Mouse (Mus musculus) midbrain, postnatal 0 days (tissue): ENCODE results near the gene Mab21l1. TPM values are rescaled to one million over a fixed set of nuclear protein-coding genes. Genes with fewer than 3 reads are reported as not detected.
A peak's percentile ranks its signal among the peaks of the same experiment; 100 is the strongest.

Experiments
- ATAC-seq: fragments of 200-750 bp; cut with Nextera tagmentation; 2 replicates; pipeline ENCODE4 v1.8.0; 2017; ENCODE audit warnings: moderate number of reproducible peaks, mild to moderate bottlenecking, moderate TSS enrichment, moderate library complexity; ENCODE audit not compliant: low FRiP score
- DNase-seq: peaks from one replicate; pipeline ENCODE4 v3.0.0-alpha.2; 2015; ENCODE audit warnings: low spot score
- H3K27ac ChIP-seq: fragments of 300-500 bp; sonication (generic); 2 replicates; pipeline ENCODE4 v1.5.1; 2014; ENCODE audit warnings: low read depth, mild to moderate bottlenecking, low read length, mixed read lengths
- H3K27me3 ChIP-seq: fragments of 300-500 bp; sonication (generic); 2 replicates; pipeline ENCODE4 v1.6.1; 2014; ENCODE audit warnings: low read length, control low read depth, mixed read lengths; ENCODE audit not compliant: insufficient read depth
- H3K36me3 ChIP-seq: fragments of 300-500 bp; sonication (generic); 2 replicates; pipeline ENCODE4 v1.6.1; 2014; ENCODE audit warnings: low read length, control low read depth, mixed read lengths; ENCODE audit not compliant: insufficient read depth
- H3K4me1 ChIP-seq: fragments of 300-500 bp; sonication (generic); 2 replicates; pipeline ENCODE4 v1.6.1; 2014; ENCODE audit warnings: mild to moderate bottlenecking, control low read depth, antibody characterized with exemption, low read length, mixed read lengths; ENCODE audit not compliant: insufficient read depth
- H3K4me2 ChIP-seq: fragments of 300-500 bp; sonication (generic); 2 replicates; pipeline ENCODE4 v1.6.1; 2014; ENCODE audit warnings: low read depth, mild to moderate bottlenecking, low read length, mixed read lengths; ENCODE audit not compliant: poor library complexity, severe bottlenecking
- H3K4me3 ChIP-seq: fragments of 300-500 bp; sonication (generic); 2 replicates; pipeline ENCODE4 v1.5.1; 2014; ENCODE audit warnings: low read depth, mild to moderate bottlenecking, low read length, moderate library complexity
- H3K9ac ChIP-seq: fragments of 300-500 bp; sonication (generic); replicated peaks from 2 replicates; pipeline ENCODE4 v1.6.1; 2014; ENCODE audit warnings: mild to moderate bottlenecking, low read length, moderate library complexity, mixed read lengths; ENCODE audit not compliant: poor library complexity, severe bottlenecking
- H3K9me3 ChIP-seq: fragments of 300-500 bp; sonication (generic); 2 replicates; pipeline ENCODE4 v1.6.1; 2016; ENCODE audit warnings: low read length, control low read depth
- CTCF ChIP-seq: IDR thresholded peaks from 2 replicates; pipeline ENCODE4 v1.5.1; 2016; ENCODE audit warnings: antibody characterized with exemption, mild to moderate bottlenecking
- WGBS: fragments of 180-500 bp; shearing (Covaris S2); extraction: QIAGEN DNeasy Blood & Tissue Kit; methylation state at CpG from one replicate; pipeline ENCODE4 v1.1.7; 2014; 5-methylcytosine and 5-hydroxymethylcytosine counted together
- polyA plus RNA-seq: library from polyadenylated mRNA; unstranded; fragments of >200 nt; fragmentation: Nextera tagmentation; extraction: Ambion mirVana; gene quantifications from 2 replicates; pipeline ENCODE4 v1.2.1, GENCODE M21; 2015
- total RNA-seq: library from RNA; depleted of rRNA; stranded (reverse); fragments of >200 nt; gene quantifications from 2 replicates; pipeline ENCODE4 v1.2.3, GENCODE M21; 2014

Gene Mab21l1
- total and polyA plus RNA-seq, 2 experiments from 2014 or later: 131 to 151 TPM

GRCm38 (mm10) chr3:55755805-55756601, 26.3 kb upstream of the Mab21l1 start:
- Histone ChIP-seq H3K27ac (peak overlapping the region; percentile 76), H3K9me3 (no peaks in the 10 kb centered on the region), H3K4me2 (peak overlapping the region; percentile 7), H3K4me1 (peaks cover 16% of the 10 kb centered on the region), H3K4me3 (no peak overlapping the region), H3K27me3 (no peaks in the 10 kb centered on the region), H3K9ac (no peak overlapping the region), H3K36me3 (no peaks in the 10 kb centered on the region)
- WGBS: 16% methylated on average over 11 of the region's 11 CpGs
- TF ChIP-seq CTCF: no peak
- peak; percentile 66 for ATAC-seq
- DNase-seq: peak; percentile 44

GRCm38 (mm10) chr3:55756602-55757190, 25.6 kb upstream of the Mab21l1 start:
- peak; percentile 20 for DNase-seq
- peak overlapping the region; percentile 76 for H3K27ac ChIP-seq
- 0 out of 2 replicates have a peak, but pooled peaks have one; percentile 28 for ATAC-seq
- WGBS: 24% methylated on average over 11 of the region's 11 CpGs
- no peaks in the 10 kb centered on the region for H3K27me3 ChIP-seq
- TF ChIP-seq CTCF: no peak
- no peak overlapping the region for H3K4me2 ChIP-seq
- no peak overlapping the region for H3K4me3 ChIP-seq
- no peaks in the 10 kb centered on the region for H3K9me3 ChIP-seq
- no peak overlapping the region; the same call in 1 of the 2 replicates for H3K9ac ChIP-seq
- H3K36me3 ChIP-seq: no peaks in the 10 kb centered on the region
- peaks cover 14% of the 10 kb centered on the region; the same call in 1 of the 2 replicates for H3K4me1 ChIP-seq

DNA sequence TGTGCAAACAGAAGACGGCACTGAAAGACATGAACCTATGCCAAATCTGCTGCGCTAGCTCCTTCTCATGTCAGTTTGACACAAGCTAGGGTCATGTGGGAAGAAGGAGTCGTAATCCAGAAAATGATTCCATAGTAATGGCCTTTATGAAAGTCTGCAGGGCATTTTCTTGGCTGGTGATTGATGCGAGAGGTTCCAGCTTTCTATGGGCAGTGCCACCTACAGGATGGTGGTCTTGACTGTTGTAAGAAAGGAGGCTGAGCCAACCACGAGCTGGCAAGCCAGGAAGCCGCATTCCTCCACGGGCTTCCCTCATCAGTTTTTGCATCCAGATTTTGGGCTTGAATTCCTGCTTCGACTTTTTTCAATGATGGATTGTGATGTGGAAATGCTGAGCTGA, 24.0 kb upstream of the Mab21l1 start:
- Histone ChIP-seq H3K27ac (peak overlapping the region; percentile 64), H3K36me3 (no peaks in the 10 kb centered on the region), H3K27me3 (no peaks in the 10 kb centered on the region), H3K9ac (no peak overlapping the region), H3K9me3 (no peaks in the 10 kb centered on the region), H3K4me3 (no peak overlapping the region), H3K4me2 (no peak overlapping the region), H3K4me1 (peaks cover 14% of the 10 kb centered on the region; the same call in 1 of the 2 replicates)
- ATAC-seq: no peak
- peak; percentile 68 for TF ChIP-seq CTCF
- WGBS: 35% methylated on average over 8 of the region's 8 CpGs
- DNase-seq: peak; percentile 82

GRCm38 (mm10) chr3:55763591-55763990, 18.7 kb upstream of the Mab21l1 start:
- TF ChIP-seq CTCF: no peak
- no peaks in the 10 kb centered on the region for H3K27me3 ChIP-seq
- no peak for ATAC-seq
- H3K36me3 ChIP-seq: 0 out of 2 replicates have a peak, but pooled peaks cover 2% of the 10 kb centered on the region
- no peaks in the 10 kb centered on the region for H3K4me1 ChIP-seq
- no peak for DNase-seq
- H3K9ac ChIP-seq: no peak overlapping the region
- no peak overlapping the region for H3K4me3 ChIP-seq
- WGBS: 37% methylated on average over 8 of the region's 8 CpGs
- no peak overlapping the region for H3K4me2 ChIP-seq
- no peak overlapping the region for H3K27ac ChIP-seq
- no peaks in the 10 kb centered on the region for H3K9me3 ChIP-seq

- no peak for ATAC-seq
- Histone ChIP-seq H3K4me2 (no peak overlapping the region), H3K4me3 (no peak overlapping the region), H3K27ac (no peak overlapping the region), H3K36me3 (0 out of 2 replicates have a peak, but pooled peaks cover 2% of the 10 kb centered on the region), H3K4me1 (no peaks in the 10 kb centered on the region), H3K9ac (no peak overlapping the region), H3K9me3 (no peaks in the 10 kb centered on the region), H3K27me3 (no peaks in the 10 kb centered on the region)
- WGBS: 74% methylated on average over 2 of the region's 2 CpGs
- no peak for TF ChIP-seq CTCF
- DNase-seq: no peak
Observed at GRCm38 (mm10) chr3:55768654-55769053, 13.7 kb upstream of the Mab21l1 start.

DNA sequence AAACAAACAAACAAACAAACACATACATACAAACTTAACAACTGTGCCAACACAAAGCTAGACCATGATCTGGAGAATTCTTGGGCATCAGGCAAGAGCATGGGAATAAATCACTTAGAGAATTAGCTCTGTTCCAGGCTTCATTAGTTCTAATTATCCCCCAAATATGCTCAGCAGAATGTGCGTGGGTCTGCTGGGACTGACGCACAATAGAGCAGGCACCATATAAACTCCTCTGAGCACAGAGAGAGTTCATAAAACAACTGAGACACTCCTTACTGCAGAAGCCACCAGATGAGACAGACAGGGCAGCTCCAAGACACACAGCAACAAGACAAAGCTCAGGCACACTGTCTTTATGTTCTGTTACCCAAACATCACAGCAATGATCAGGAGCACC, 13.0 kb upstream of the Mab21l1 start:
- no peaks in the 10 kb centered on the region for H3K9me3 ChIP-seq
- no peak overlapping the region for H3K27ac ChIP-seq
- DNase-seq: no peak
- no peaks in the 10 kb centered on the region for H3K27me3 ChIP-seq
- 0 out of 2 replicates have a peak, but pooled peaks cover 2% of the 10 kb centered on the region for H3K36me3 ChIP-seq
- H3K4me2 ChIP-seq: no peak overlapping the region
- H3K4me1 ChIP-seq: no peaks in the 10 kb centered on the region
- no peak for TF ChIP-seq CTCF
- WGBS: 61% methylated on average over 2 of the region's 2 CpGs
- H3K4me3 ChIP-seq: no peak overlapping the region
- no peak overlapping the region for H3K9ac ChIP-seq
- no peak for ATAC-seq
